Mouse (Mus musculus): ENCODE data around the gene Fcrla. TPM values are rescaled to one million over a fixed set of nuclear protein-coding genes. Genes with fewer than 3 reads are reported as not detected.

The Fcrla gene
- polyA plus RNA-seq, 1 experiment: 6.4 TPM

DNA sequence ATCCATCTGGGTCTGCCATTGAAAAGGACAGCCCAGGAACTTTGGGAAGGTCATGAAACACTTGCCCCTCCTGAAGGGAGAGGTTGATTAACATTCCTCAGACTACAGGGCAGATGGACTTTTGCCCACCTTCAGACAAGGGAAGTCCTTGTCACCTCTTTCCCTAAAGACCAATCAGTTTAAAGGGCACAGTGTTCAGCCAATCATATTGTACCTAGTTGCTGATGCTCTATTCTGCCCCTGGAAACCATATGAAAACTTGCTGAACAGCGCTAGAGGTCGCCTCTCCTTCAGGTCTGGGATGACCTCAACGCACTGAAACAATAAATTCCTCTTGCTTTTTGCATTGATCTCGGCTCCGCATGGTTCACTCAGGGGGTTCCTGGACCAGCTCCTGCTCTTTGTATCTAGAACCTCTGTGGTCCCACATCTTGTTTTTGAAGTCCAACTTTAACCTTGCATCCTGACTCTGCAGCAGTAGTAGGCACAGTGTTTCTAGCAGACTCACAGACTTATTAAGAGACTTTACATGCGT lies 6.1 kb upstream of the Fcrla start:
- H3K27ac ChIP-seq (ENCODE audit: insufficient read depth, low read depth, low read length): no peak overlapping the region
- TF ChIP-seq POLR2A (IDR thresholded peaks at IDR 0.05; ENCODE audit: low read depth, low read length) (no peak), CTCF (conservative IDR thresholded peaks at IDR 0.05; ENCODE audit: insufficient read depth, insufficient read length, low read depth, low read length) (no peak)

DNA sequence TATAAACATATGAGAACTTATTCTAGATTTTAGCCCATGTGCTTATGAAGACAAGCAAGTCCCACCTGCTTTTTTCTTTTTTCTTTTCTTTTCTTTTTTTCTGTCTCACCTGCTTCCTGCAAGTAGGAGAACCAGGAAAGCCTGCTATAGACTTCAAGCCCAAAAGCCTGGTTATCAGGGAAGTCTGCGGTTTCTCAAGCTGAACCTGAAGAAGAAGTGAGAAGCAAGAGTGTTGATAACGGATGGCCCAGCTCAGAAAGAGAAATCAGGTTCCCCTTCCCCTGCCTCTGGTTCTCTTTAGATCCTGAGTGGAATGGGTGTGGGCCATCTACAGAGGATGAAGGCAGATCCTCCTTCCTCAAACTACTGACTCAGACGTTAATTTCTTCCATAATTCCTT lies 4.7 kb upstream of the Fcrla start:
- H3K4me1 ChIP-seq (ENCODE audit: control insufficient read depth, insufficient read depth, low read length): no peaks in the 10 kb centered on the region
- H3K4me3 ChIP-seq (ENCODE audit: insufficient read depth, low read depth, low read length): no peak overlapping the region
- DNase-seq: no peak
- no peak for TF ChIP-seq POLR2A (IDR thresholded peaks at IDR 0.05; ENCODE audit: low read depth, low read length)
- TF ChIP-seq CTCF (conservative IDR thresholded peaks at IDR 0.05; ENCODE audit: insufficient read depth, insufficient read length, low read depth, low read length): no peak
- H3K27me3 ChIP-seq (replicated peaks; ENCODE audit: control insufficient read depth, insufficient read depth, low read length): no peaks in the 10 kb centered on the region
- no peaks in the 10 kb centered on the region for H3K36me3 ChIP-seq (ENCODE audit: control insufficient read depth, insufficient read depth, low read length)
- H3K27ac ChIP-seq (ENCODE audit: insufficient read depth, low read depth, low read length): no peak overlapping the region
- WGBS: 88% methylated on average over 3 of the region's 3 CpGs

More for the DNA sequence above, 6.1 kb upstream of the Fcrla start:
- no peak for DNase-seq
- Histone ChIP-seq H3K36me3 (ENCODE audit: control insufficient read depth, insufficient read depth, low read length) (no peaks in the 10 kb centered on the region), H3K27me3 (replicated peaks; ENCODE audit: control insufficient read depth, insufficient read depth, low read length) (no peaks in the 10 kb centered on the region), H3K4me3 (ENCODE audit: insufficient read depth, low read depth, low read length) (no peak overlapping the region), H3K4me1 (ENCODE audit: control insufficient read depth, insufficient read depth, low read length) (no peaks in the 10 kb centered on the region)
- 61% methylated on average over 6 of the region's 6 CpGs for WGBS

DNA sequence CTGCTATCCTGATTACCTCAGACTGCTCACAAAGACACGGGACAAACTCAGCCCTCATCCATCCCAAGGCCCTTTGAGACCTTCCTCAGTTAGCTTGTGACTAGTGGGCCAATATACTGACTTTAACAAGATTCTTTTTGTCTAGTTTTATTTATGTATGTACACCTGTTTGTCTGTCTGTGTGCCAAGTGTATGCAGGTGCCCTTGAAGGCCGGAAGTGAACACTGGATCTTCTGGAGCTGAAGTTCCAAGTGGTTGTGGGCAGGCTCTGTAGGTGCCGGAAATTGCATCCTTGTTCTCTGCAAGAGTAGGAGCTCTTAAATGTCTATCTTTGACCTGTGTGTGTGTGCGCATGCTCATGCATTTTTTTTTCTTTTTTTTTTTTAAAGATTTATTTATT lies 1.9 kb upstream of the Fcrla start:
- Histone ChIP-seq H3K27me3 (replicated peaks; ENCODE audit: control insufficient read depth, insufficient read depth, low read length) (no peaks in the 10 kb centered on the region), H3K4me1 (ENCODE audit: control insufficient read depth, insufficient read depth, low read length) (no peaks in the 10 kb centered on the region), H3K27ac (ENCODE audit: insufficient read depth, low read depth, low read length) (no peak overlapping the region), H3K36me3 (ENCODE audit: control insufficient read depth, insufficient read depth, low read length) (no peaks in the 10 kb centered on the region), H3K4me3 (ENCODE audit: insufficient read depth, low read depth, low read length) (no peak overlapping the region)
- WGBS: 89% methylated on average over 4 of the region's 4 CpGs
- no peak for DNase-seq
- TF ChIP-seq POLR2A (IDR thresholded peaks at IDR 0.05; ENCODE audit: low read depth, low read length) (no peak), CTCF (conservative IDR thresholded peaks at IDR 0.05; ENCODE audit: insufficient read depth, insufficient read length, low read depth, low read length) (no peak)

DNA sequence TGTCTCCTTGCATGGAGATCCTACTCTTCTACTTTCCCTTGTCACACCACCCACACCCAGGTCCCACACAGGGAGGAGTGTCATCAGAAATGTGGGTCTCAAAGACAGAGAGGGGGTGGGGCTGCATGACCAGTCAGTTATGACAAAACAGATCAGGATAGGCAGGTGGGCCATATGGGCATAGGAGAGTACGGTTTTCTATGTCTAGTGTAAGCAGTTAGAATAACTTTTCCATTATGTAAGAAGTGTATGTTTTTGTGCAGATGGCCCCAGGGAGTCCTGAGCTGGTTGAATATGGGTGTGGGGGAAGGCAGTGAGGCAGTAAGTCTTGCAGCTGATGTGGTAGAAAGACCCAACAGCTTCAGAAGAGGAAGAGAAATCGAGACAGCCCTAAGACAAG lies 1.1 kb upstream of the Fcrla start:
- 77% methylated on average over 2 of the region's 2 CpGs for WGBS
- Histone ChIP-seq H3K27me3 (replicated peaks; ENCODE audit: control insufficient read depth, insufficient read depth, low read length) (no peaks in the 10 kb centered on the region), H3K4me3 (ENCODE audit: insufficient read depth, low read depth, low read length) (no peak overlapping the region), H3K27ac (ENCODE audit: insufficient read depth, low read depth, low read length) (no peak overlapping the region), H3K36me3 (ENCODE audit: control insufficient read depth, insufficient read depth, low read length) (no peaks in the 10 kb centered on the region), H3K4me1 (ENCODE audit: control insufficient read depth, insufficient read depth, low read length) (no peaks in the 10 kb centered on the region)
- TF ChIP-seq CTCF (conservative IDR thresholded peaks at IDR 0.05; ENCODE audit: insufficient read depth, insufficient read length, low read depth, low read length) (no peak), POLR2A (IDR thresholded peaks at IDR 0.05; ENCODE audit: low read depth, low read length) (no peak)
- DNase-seq: no peak

DNA sequence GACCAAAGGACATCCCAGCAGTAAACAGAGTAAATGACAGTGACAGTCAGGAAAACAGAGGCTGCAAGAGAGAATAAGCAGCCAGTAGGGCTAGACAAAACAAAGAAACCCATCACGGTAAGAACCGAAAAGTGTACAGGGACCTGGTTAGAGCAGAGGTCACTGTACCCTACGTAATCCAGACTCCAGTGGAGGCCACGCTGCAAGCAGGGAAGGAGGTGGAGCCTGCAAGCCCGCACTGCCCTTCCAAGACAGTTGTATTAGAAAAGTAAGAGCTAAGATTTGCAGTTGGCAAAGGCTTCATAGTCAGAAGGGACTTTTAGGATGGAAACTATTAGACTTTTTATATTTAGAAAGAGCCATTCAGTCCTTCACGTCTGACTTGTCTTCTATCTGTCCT lies 442 bp downstream of the Fcrla start:
- 46% methylated on average over 6 of the region's 6 CpGs for WGBS
- DNase-seq: peak; percentile 14
- Histone ChIP-seq H3K27ac (ENCODE audit: insufficient read depth, low read depth, low read length) (no peak overlapping the region), H3K4me3 (ENCODE audit: insufficient read depth, low read depth, low read length) (no peak overlapping the region), H3K27me3 (replicated peaks; ENCODE audit: control insufficient read depth, insufficient read depth, low read length) (no peaks in the 10 kb centered on the region), H3K36me3 (ENCODE audit: control insufficient read depth, insufficient read depth, low read length) (no peaks in the 10 kb centered on the region), H3K4me1 (ENCODE audit: control insufficient read depth, insufficient read depth, low read length) (no peaks in the 10 kb centered on the region)
- TF ChIP-seq POLR2A (IDR thresholded peaks at IDR 0.05; ENCODE audit: low read depth, low read length) (no peak), CTCF (conservative IDR thresholded peaks at IDR 0.05; ENCODE audit: insufficient read depth, insufficient read length, low read depth, low read length) (no peak)

DNA sequence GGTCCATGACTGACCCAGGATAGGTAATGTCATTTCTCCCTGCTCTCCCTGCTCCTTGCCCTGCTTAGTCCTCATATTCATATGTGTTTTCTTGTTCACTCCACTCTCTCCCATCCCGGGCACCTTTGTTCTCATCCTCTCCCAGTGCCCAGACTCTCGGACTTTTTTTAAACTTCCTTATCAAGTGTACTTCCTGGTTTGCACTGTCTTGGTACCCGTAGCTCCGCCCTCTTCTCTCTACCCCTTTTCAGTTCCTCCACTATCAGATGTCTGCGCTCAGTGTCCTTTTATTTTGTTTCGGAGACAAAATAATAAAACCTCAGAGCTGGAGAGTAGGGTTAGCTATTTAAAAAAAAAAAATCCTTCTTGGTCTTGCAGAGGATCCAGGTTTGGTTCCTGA lies 2.9 kb downstream of the Fcrla start:
- Histone ChIP-seq H3K27me3 (replicated peaks; ENCODE audit: control insufficient read depth, insufficient read depth, low read length) (no peaks in the 10 kb centered on the region), H3K4me3 (ENCODE audit: insufficient read depth, low read depth, low read length) (no peak overlapping the region), H3K27ac (ENCODE audit: insufficient read depth, low read depth, low read length) (no peak overlapping the region), H3K4me1 (ENCODE audit: control insufficient read depth, insufficient read depth, low read length) (no peaks in the 10 kb centered on the region), H3K36me3 (ENCODE audit: control insufficient read depth, insufficient read depth, low read length) (no peaks in the 10 kb centered on the region)
- WGBS: 67% methylated on average over 6 of the region's 6 CpGs
- TF ChIP-seq CTCF (conservative IDR thresholded peaks at IDR 0.05; ENCODE audit: insufficient read depth, insufficient read length, low read depth, low read length) (no peak), POLR2A (IDR thresholded peaks at IDR 0.05; ENCODE audit: low read depth, low read length) (no peak)
- no peak for DNase-seq

DNA sequence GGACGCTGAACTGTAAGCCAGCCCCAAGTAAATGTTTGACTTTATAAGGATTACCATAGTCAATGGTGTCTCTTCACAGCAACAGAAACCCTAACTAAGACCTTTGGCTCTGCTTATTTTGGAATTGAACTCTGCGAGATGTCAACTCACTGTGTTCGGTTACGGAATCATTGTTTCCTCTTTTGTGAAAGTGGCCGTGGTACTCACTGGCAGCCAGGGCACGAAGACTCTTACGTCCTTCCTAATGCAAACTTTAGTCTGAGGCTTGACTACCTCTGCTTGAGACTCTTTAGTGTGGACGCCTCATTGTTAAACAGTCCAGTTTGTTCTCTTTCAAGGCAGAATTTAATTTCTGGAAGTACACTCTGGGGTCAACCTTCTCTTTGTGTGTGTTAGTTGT lies 8.1 kb downstream of the Fcrla start:
- no peaks in the 10 kb centered on the region for H3K36me3 ChIP-seq (ENCODE audit: control insufficient read depth, insufficient read depth, low read length)
- no peaks in the 10 kb centered on the region for H3K27me3 ChIP-seq (replicated peaks; ENCODE audit: control insufficient read depth, insufficient read depth, low read length)
- 87% methylated on average over 8 of the region's 8 CpGs for WGBS
- no peak overlapping the region for H3K27ac ChIP-seq (ENCODE audit: insufficient read depth, low read depth, low read length)
- H3K4me3 ChIP-seq (ENCODE audit: insufficient read depth, low read depth, low read length): no peak overlapping the region
- no peaks in the 10 kb centered on the region for H3K4me1 ChIP-seq (ENCODE audit: control insufficient read depth, insufficient read depth, low read length)
- no peak for DNase-seq
- no peak for TF ChIP-seq POLR2A (IDR thresholded peaks at IDR 0.05; ENCODE audit: low read depth, low read length)

DNA sequence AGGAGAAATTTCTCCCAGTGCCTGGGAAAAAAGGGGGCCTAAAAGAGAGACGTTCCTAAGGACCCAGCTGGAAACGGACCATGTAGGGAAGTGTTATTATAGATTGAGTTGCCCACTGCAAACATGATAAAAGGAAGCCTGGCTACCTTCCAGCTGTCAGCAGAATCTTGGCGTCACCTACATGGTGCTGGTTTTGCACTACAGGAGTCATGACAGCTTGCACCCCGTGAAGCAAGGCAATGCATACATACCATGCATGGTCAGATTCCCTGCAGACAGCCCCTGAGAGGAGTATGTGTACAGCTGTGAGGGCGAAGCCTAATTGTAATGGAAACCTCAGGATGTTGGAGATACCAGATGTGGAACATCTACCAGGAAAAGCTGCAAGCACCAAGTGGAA lies 11.7 kb downstream of the Fcrla start:
- no peak for DNase-seq
- Histone ChIP-seq H3K4me1 (ENCODE audit: control insufficient read depth, insufficient read depth, low read length) (no peaks in the 10 kb centered on the region), H3K27ac (ENCODE audit: insufficient read depth, low read depth, low read length) (no peak overlapping the region), H3K36me3 (ENCODE audit: control insufficient read depth, insufficient read depth, low read length) (no peaks in the 10 kb centered on the region), H3K4me3 (ENCODE audit: insufficient read depth, low read depth, low read length) (no peak overlapping the region), H3K27me3 (replicated peaks; ENCODE audit: control insufficient read depth, insufficient read depth, low read length) (no peaks in the 10 kb centered on the region)
- WGBS: 76% methylated on average over 5 of the region's 5 CpGs
- TF ChIP-seq POLR2A (IDR thresholded peaks at IDR 0.05; ENCODE audit: low read depth, low read length) (no peak), CTCF (conservative IDR thresholded peaks at IDR 0.05; ENCODE audit: insufficient read depth, insufficient read length, low read depth, low read length) (no peak)
